Mouse (Mus musculus) kidney, adult 2 months (tissue): ENCODE measurements around the gene Inpp5f. TPM values are rescaled to one million over a fixed set of nuclear protein-coding genes. Genes with fewer than 3 reads are reported as not detected.

Source experiments
- DNase-seq: peaks from one replicate; pipeline ENCODE4 v3.0.0; 2021
- H3K27ac ChIP-seq: fragments of 200-500 bp; 2 replicates; pipeline ENCODE4 v1.5.1; 2012; ENCODE audit warnings: low read depth, low read length, control low read depth, inconsistent platforms; ENCODE audit not compliant: insufficient read depth
- H3K27me3 ChIP-seq: fragments of 200-500 bp; replicated peaks from 2 replicates; pipeline ENCODE4 v1.6.1; 2012; ENCODE audit warnings: mild to moderate bottlenecking, moderate library complexity, low read length, inconsistent platforms; ENCODE audit not compliant: control insufficient read depth, insufficient read depth
- H3K36me3 ChIP-seq: fragments of 200-500 bp; 2 replicates; pipeline ENCODE4 v1.6.1; 2012; ENCODE audit warnings: mild to moderate bottlenecking, moderate library complexity, low read length, inconsistent platforms; ENCODE audit not compliant: control insufficient read depth, insufficient read depth
- H3K4me1 ChIP-seq: fragments of 200-500 bp; 2 replicates; pipeline ENCODE4 v1.6.1; 2011; ENCODE audit warnings: low read length; ENCODE audit not compliant: control insufficient read depth, insufficient read depth
- H3K4me3 ChIP-seq: fragments of 200-500 bp; 2 replicates; pipeline ENCODE4 v1.5.1; 2011; ENCODE audit warnings: mild to moderate bottlenecking, low read depth, low read length, control low read depth; ENCODE audit not compliant: insufficient read depth
- CTCF ChIP-seq: fragments of 200-500 bp; conservative IDR thresholded peaks from 2 replicates; pipeline ENCODE4 v1.5.1; 2011; ENCODE audit warnings: low read depth, mild to moderate bottlenecking, control low read depth, low read length, moderate library complexity, mixed read lengths; ENCODE audit not compliant: insufficient read depth, insufficient read length
- POLR2A ChIP-seq: fragments of 200-500 bp; IDR thresholded peaks from one replicate; pipeline ENCODE4 v1.6.1; 2011; ENCODE audit warnings: low read depth, low read length, control low read depth
- WGBS: fragments of 180-500 bp; shearing (Covaris S2); methylation state at CpG from one replicate; pipeline ENCODE4 v1.1.7; 2018; 5-methylcytosine and 5-hydroxymethylcytosine counted together
- polyA plus RNA-seq: library from polyadenylated mRNA; depleted of rRNA; stranded (reverse); fragments of >200 nt; gene quantifications from 2 replicates; pipeline ENCODE4 v1.2.3, GENCODE M21; 2012

The Inpp5f gene
- polyA plus RNA-seq, 1 experiment = 14.6 TPM

DNA sequence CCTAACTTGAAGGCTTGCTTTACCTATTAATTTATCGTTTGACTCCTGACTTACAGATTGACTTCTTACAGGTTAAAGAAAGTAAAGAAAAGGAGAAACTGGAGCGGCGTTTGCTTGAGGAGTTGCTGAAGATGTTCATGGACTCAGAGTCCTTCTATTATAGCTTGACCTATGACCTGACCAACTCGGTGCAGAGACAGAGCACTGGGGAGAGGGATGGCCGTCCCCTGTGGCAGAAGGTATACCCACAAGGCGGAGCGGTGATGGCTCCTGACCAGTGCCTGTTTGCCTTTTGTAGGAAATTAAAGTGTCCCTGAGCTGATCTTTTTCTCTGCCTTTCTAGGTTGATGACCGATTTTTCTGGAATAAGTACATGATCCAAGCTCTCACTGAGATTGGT lies 52.8 kb downstream of the Inpp5f start:
- Histone ChIP-seq H3K27me3 (no peaks in the 10 kb centered on the region), H3K36me3 (peaks cover 5% of the 10 kb centered on the region), H3K4me1 (no peaks in the 10 kb centered on the region), H3K4me3 (no peak overlapping the region), H3K27ac (no peak overlapping the region)
- TF ChIP-seq CTCF = no peak
- TF ChIP-seq POLR2A = no peak
- 77% methylated on average over 8 of the region's 8 CpGs for WGBS
- no peak for DNase-seq

DNA sequence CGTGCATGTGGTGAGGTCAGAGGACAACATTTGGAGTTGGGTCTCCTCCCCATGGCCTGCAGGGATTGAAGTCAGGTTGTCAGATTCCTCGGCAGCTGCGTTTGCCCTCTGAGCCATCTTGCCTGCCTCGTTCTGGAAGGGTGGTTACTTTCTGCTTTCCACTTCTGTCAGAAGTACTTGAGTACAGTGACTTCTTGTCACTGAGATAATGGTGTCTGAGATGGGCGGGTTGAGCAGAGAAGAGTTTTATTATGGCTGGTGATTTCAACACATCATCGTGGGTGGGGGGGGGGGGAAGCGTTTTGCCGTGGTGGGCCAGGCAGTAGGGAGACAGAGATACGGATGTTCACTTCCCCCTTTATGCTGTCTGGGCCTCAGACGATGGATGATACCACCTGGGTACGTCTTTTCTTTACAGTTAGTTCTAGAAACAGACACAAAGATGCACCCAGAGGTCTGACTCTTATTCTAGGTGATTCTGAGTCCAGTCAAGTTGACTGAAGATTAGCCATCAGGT lies 53.8 kb downstream of the Inpp5f start:
- Histone ChIP-seq H3K4me1 (no peaks in the 10 kb centered on the region), H3K36me3 (peaks cover 5% of the 10 kb centered on the region), H3K4me3 (no peak overlapping the region), H3K27me3 (no peaks in the 10 kb centered on the region), H3K27ac (no peak overlapping the region)
- DNase-seq = no peak
- 90% methylated on average over 11 of the region's 11 CpGs for WGBS
- no peak for TF ChIP-seq POLR2A
- no peak for TF ChIP-seq CTCF

DNA sequence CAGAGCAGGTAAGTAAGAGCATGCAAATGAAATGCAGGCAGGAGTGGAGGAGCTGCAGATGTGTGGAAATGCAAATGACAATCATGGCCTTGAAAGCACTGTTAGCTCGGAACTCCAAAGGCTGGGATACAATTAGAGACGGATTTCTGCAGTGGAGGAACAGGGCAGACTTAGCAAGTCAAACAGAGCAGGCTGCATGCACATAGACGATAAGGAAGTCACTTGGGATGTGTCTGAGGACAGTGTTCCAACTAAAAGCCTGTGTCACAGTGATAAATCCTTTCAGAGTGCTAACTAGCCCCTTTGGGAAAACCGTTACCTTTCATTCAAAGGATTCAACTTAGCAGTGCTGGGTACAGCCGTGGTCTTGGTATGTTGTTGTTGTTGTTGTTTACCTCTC lies 56.7 kb downstream of the Inpp5f start:
- Histone ChIP-seq H3K27me3 (no peaks in the 10 kb centered on the region), H3K4me1 (no peaks in the 10 kb centered on the region), H3K27ac (no peak overlapping the region), H3K36me3 (peaks cover 7% of the 10 kb centered on the region), H3K4me3 (no peak overlapping the region)
- WGBS = 79% methylated on average over 5 of the region's 5 CpGs
- TF ChIP-seq CTCF (no peak), POLR2A (no peak)
- no peak for DNase-seq

DNA sequence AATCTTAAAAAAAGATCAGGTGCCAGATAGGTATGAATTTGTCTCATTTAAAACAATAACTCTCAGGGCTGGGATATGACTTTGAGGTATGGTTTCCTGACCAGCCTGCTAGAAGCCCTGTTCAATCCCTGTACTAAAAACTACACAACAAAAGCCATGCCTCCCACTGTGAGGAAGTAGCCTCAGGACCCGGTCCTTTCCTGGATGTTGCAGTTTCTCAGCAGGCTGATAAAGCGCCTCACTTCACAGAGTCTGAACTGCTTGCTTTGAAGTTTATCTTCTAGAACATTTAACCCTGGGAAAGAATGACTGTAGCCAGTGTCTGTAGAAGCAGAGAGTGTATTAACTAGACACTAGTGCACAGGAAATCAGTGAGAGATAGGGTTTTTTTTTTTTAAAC lies 57.7 kb downstream of the Inpp5f start:
- peaks cover 7% of the 10 kb centered on the region for H3K36me3 ChIP-seq
- H3K4me1 ChIP-seq = no peaks in the 10 kb centered on the region
- H3K4me3 ChIP-seq = no peak overlapping the region
- no peak overlapping the region for H3K27ac ChIP-seq
- DNase-seq = no peak
- H3K27me3 ChIP-seq = no peaks in the 10 kb centered on the region
- 56% methylated on average over 2 of the region's 2 CpGs for WGBS
- TF ChIP-seq CTCF = no peak
- no peak for TF ChIP-seq POLR2A

DNA sequence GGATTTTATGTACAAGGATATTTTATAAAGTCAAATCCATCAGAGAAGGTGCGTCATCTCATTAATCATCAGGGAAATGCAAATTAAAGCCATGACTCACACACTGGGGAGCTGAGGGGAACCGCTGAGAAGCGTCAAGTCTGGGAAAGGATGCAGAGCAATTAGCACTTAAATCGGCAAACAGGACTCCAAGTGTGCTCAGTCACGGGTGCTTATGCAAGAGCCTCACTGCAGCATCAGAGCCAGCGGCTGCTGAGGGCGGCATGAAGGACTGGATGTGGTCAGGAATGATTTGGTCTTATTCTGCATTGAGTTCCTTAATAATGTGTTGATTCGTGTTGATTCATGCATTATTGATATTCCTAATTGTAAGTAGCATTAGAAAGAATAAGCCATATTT lies 60.8 kb downstream of the Inpp5f start:
- no peak for DNase-seq
- peaks cover 4% of the 10 kb centered on the region for H3K36me3 ChIP-seq

DNA sequence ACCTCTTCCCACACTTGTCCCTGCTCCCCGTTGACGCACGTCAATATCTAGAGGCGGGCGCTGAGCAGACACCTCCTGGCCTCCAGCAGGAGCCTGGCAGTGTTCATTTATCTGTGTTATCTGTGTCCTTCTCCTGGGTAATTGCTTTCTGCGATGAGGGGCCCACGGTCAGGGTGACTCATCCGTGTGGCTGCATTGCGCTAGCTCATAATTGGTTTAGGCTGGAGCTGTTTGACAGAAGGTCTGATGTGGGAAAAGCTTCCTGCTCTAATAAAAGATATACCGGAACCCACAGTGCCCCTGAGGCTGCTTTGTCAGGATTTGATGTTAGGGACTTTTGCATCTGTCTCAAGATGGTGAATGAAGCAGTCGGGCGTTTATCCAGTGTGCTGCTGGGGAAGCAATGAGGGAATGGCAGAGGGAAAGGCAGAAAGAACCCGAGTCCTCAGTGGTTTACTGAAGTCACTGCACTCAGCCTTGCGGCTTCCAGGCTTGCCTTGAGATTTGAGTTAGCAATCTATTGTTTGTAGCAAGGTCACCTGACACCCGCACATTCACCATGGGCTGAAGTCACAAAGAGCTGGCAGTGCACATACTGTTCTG lies 61.4 kb downstream of the Inpp5f start:
- no peak overlapping the region for H3K4me3 ChIP-seq
- DNase-seq = no peak
- H3K27me3 ChIP-seq = no peaks in the 10 kb centered on the region
- no peak for TF ChIP-seq CTCF
- TF ChIP-seq POLR2A = no peak
- no peak overlapping the region for H3K27ac ChIP-seq
- WGBS = 61% methylated on average over 15 of the region's 15 CpGs
- no peaks in the 10 kb centered on the region for H3K4me1 ChIP-seq
- peaks cover 4% of the 10 kb centered on the region for H3K36me3 ChIP-seq

More for the DNA sequence above, 60.8 kb downstream of the Inpp5f start:
- Histone ChIP-seq H3K4me3 (no peak overlapping the region), H3K27me3 (no peaks in the 10 kb centered on the region), H3K4me1 (no peaks in the 10 kb centered on the region), H3K27ac (no peak overlapping the region)
- WGBS = 54% methylated on average over 8 of the region's 8 CpGs
- TF ChIP-seq CTCF (no peak), POLR2A (no peak)

DNA sequence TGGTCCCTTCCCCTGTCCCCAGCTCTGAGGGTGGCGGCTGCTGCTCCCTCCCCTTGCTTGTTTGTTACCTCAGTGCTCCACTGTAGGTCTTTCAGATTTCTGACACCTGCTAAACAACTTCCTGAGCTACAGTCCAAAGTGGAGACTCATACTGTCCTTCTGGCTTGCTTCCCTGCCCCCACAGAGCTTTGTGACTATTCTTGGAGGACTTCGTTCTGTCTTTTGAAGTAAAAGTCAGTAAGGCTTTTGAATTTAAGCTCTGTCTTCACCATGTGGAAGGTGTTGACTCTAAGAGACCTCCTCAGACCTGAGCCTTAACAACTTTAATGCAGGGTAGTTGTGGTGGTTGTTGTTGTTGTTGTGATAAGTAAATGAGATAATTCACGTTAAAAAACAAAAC lies 67.4 kb downstream of the Inpp5f start:
- DNase-seq = peak; percentile 29
- WGBS = 59% methylated on average over 3 of the region's 3 CpGs
- no peaks in the 10 kb centered on the region for H3K27me3 ChIP-seq
- H3K4me1 ChIP-seq = no peaks in the 10 kb centered on the region
- no peaks in the 10 kb centered on the region; the same call in none of the 2 replicates for H3K36me3 ChIP-seq
- no peak for TF ChIP-seq POLR2A
- no peak for TF ChIP-seq CTCF
- no peak overlapping the region for H3K27ac ChIP-seq
- H3K4me3 ChIP-seq = no peak overlapping the region

DNA sequence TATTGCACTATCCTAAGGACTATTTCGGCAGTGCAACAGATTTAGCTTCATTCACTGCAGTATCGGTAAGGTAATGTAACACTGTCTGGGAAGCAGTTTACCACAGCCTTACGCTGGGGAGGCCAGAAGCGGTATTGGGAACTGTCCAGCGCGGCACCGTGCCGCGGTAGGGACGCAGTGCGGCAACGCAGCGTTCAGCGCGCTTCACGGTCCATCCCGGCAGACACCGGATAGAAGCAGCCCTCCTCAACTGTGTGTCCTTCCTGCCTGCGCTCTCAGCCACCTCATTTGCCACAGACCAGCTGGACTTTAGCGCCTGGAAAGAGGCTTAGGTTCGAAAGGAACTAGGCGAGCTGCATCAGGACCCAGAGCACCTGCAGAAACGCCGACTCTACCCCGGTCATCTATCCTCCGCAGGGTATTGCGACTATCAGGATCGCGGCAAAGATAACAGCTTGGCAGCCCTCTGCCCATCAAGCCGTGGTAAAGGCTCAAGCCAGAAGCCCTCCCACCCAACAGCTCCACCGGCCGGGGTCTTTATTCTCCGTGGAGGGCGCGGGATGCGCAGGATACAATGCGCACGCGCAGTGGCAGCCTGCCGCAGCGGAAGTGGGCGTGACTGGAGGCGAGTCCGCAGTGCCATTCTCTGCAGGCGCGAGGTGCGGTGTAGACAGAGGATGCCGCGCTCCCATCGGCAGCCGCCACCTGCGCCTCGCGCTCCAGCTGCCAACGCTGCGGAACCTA lies 76.9 kb downstream of the Inpp5f start:
- no peaks in the 10 kb centered on the region for H3K4me1 ChIP-seq
- no peaks in the 10 kb centered on the region; the same call in none of the 2 replicates for H3K36me3 ChIP-seq
- H3K27ac ChIP-seq = no peak overlapping the region
- no peak for TF ChIP-seq POLR2A
- no peak for TF ChIP-seq CTCF
- H3K27me3 ChIP-seq = no peaks in the 10 kb centered on the region
- DNase-seq = peak; percentile 47
- H3K4me3 ChIP-seq = peak overlapping the region; percentile 49
- 66% methylated on average over 56 of the region's 56 CpGs for WGBS
